In the genomic region with DNA sequence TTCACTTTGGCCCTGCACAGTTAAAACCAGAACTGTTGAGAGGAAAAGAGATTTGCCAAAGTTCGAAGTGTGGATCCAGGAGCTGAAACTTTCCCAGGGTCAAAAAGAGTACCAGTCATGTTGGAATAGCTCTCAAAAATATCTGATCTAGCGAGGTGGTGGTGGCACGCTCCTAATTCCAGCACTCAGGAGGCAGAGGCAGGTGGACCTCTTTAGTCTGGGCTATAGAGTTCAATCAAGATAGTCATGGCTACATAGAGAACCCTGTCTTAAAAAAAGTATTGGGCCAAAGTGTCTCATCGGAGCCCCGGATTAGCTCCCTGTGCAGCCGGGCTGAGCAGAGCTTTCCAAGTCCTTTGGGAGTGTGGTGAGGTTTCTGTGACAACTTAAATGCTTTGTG, we compare ENCODE assay signal across 9 mouse cellular contexts. TPM values are rescaled to one million over a fixed set of nuclear protein-coding genes. Genes with fewer than 3 reads are reported as not detected.
DNase-seq lines count a peak whose midpoint lies in the region; ATAC-seq lines count a peak whose summit lies in the region.
"Had no signal": no experiment of that assay in that cellular context is flagged by ENCODE, and none has a peak within 500 bp of the region (broad histone marks: within the 10 kb centered on the region; RNA-seq: fewer than 3 reads in every experiment).

No protein-coding gene starts in this region.

- ATAC-seq in lung, embryonic 15.5 days (ENCODE audit: borderline replicate concordance, extremely low read depth, low FRiP score, low TSS enrichment) = no peak
- no peak for ATAC-seq in neural tube, embryonic 14.5 days (ENCODE audit: low read depth)

- H3K4me1 ChIP-seq in lung, embryonic 15.5 days = peaks cover 34% of the 10 kb centered on the region
- peaks cover 35% of the 10 kb centered on the region for H3K4me1 ChIP-seq in forebrain, embryonic 10.5 days
- peaks cover 33% of the 10 kb centered on the region for H3K4me1 ChIP-seq in limb, embryonic 10.5 days
- peaks cover 39% of the 10 kb centered on the region for H3K4me1 ChIP-seq in neural tube, embryonic 14.5 days (ENCODE audit: control insufficient read depth, insufficient read depth, low read length)

- DNase-seq in lung, postnatal 25 days (ENCODE audit: low spot score) = no peak
- no peak for DNase-seq in forebrain, embryonic 10.5 days (ENCODE audit: extremely low spot score, low spot score)
- DNase-seq in limb, embryonic 10.5 days (ENCODE audit: low spot score) = no peak
- DNase-seq in frontal cortex, postnatal 10 days (ENCODE audit: low spot score in 2 of 2) = no peak
- no peak for DNase-seq in thymus, postnatal 10 days (ENCODE audit: low spot score in 2 of 2)
- DNase-seq in right cerebral cortex, postnatal 4 days = no peak
- DNase-seq: gastrocnemius, postnatal 14 days had no signal

- WGBS in lung, embryonic 15.5 days = 63% methylated on average over 6 of the region's 6 CpGs
- 83% methylated on average over 6 of the region's 6 CpGs for WGBS in forebrain, embryonic 10.5 days
- 90% methylated on average over 6 of the region's 6 CpGs for WGBS in limb, embryonic 10.5 days
- 64% methylated on average over 6 of the region's 6 CpGs for WGBS in neural tube, embryonic 14.5 days

- H3K36me3 ChIP-seq in lung, embryonic 15.5 days = no peaks in the 10 kb centered on the region
- H3K36me3 ChIP-seq in forebrain, embryonic 10.5 days (replicated peaks) = peaks cover 9% of the 10 kb centered on the region
- H3K36me3 ChIP-seq in limb, embryonic 10.5 days = 0 out of 2 replicates have a peak, but pooled peaks cover 3% of the 10 kb centered on the region
- no peaks in the 10 kb centered on the region for H3K36me3 ChIP-seq in neural tube, embryonic 14.5 days (ENCODE audit: control insufficient read depth, insufficient read depth, low read length)

- peak overlapping the region; percentile 94 for H3K9ac ChIP-seq in lung, embryonic 15.5 days
- H3K9ac ChIP-seq in neural tube, embryonic 14.5 days (replicated peaks; ENCODE audit: low read depth, low read length) = peak overlapping the region; percentile 88

- H3K4me3 ChIP-seq in lung, embryonic 15.5 days = peak overlapping the region; percentile 94
- peak overlapping the region; percentile 81 for H3K4me3 ChIP-seq in forebrain, embryonic 10.5 days
- H3K4me3 ChIP-seq in limb, embryonic 10.5 days = peak overlapping the region; percentile 91
- peak overlapping the region; percentile 88 for H3K4me3 ChIP-seq in neural tube, embryonic 14.5 days (ENCODE audit: low read depth, low read length)

- H3K9me3 ChIP-seq in lung, embryonic 15.5 days = no peaks in the 10 kb centered on the region
- H3K9me3 ChIP-seq in forebrain, embryonic 10.5 days = no peaks in the 10 kb centered on the region
- no peaks in the 10 kb centered on the region for H3K9me3 ChIP-seq in limb, embryonic 10.5 days (replicated peaks)
- no peaks in the 10 kb centered on the region for H3K9me3 ChIP-seq in neural tube, embryonic 14.5 days (ENCODE audit: control insufficient read depth, low read length)

- H3K4me2 ChIP-seq in lung, embryonic 15.5 days = peak overlapping the region; percentile 80
- H3K4me2 ChIP-seq in neural tube, embryonic 14.5 days (ENCODE audit: low read depth, low read length) = peak overlapping the region; percentile 87

- H3K27me3 ChIP-seq in lung, embryonic 15.5 days = no peaks in the 10 kb centered on the region
- H3K27me3 ChIP-seq in forebrain, embryonic 10.5 days (ENCODE audit: poor library complexity, severe bottlenecking) = no peaks in the 10 kb centered on the region
- H3K27me3 ChIP-seq in limb, embryonic 10.5 days (ENCODE audit: low read depth, poor library complexity, severe bottlenecking) = no peaks in the 10 kb centered on the region
- H3K27me3 ChIP-seq in neural tube, embryonic 14.5 days (ENCODE audit: control insufficient read depth, insufficient read depth, low read length) = no peaks in the 10 kb centered on the region

- peak overlapping the region; percentile 98; the same call in 1 of the 2 replicates for H3K27ac ChIP-seq in lung, embryonic 15.5 days
- peak overlapping the region; percentile 97 for H3K27ac ChIP-seq in forebrain, embryonic 10.5 days
- H3K27ac ChIP-seq in limb, embryonic 10.5 days = peak overlapping the region; percentile 97; the same call in 1 of the 2 replicates
- H3K27ac ChIP-seq in neural tube, embryonic 14.5 days (ENCODE audit: low read depth, low read length) = no peak overlapping the region

RNA-seq across cellular contexts. Expression of a gene that starts 1.7 kb away (rescaled TPM):
- 41.6 and 42.4 TPM in 2 replicates for polyA plus RNA-seq in lung, embryonic 15.5 days (2015; fragmentation: Nextera tagmentation; extraction: Ambion mirVana)
- 18.3 and 19.1 TPM in 2 replicates for polyA plus RNA-seq in forebrain, embryonic 10.5 days (2016; fragmentation: Nextera tagmentation; extraction: Ambion mirVana)
- 37.6 and 40.2 TPM in 2 replicates for polyA plus RNA-seq in limb, embryonic 10.5 days (2016; fragmentation: Nextera tagmentation; extraction: Ambion mirVana)
- 60.2 and 64.9 TPM in 2 replicates for polyA plus RNA-seq in neural tube, embryonic 14.5 days (2014; fragmentation: Nextera tagmentation; extraction: Ambion mirVana)

RNA-seq across cellular contexts. Expression of a gene that starts 46.4 kb away (rescaled TPM):
- polyA plus RNA-seq in lung, embryonic 15.5 days (2015; fragmentation: Nextera tagmentation; extraction: Ambion mirVana) = 237 and 240 TPM in 2 replicates
- polyA plus RNA-seq in forebrain, embryonic 10.5 days (2016; fragmentation: Nextera tagmentation; extraction: Ambion mirVana) = 214 and 224 TPM in 2 replicates
- 201 and 213 TPM in 2 replicates for polyA plus RNA-seq in limb, embryonic 10.5 days (2016; fragmentation: Nextera tagmentation; extraction: Ambion mirVana)
- polyA plus RNA-seq in neural tube, embryonic 14.5 days (2014; fragmentation: Nextera tagmentation; extraction: Ambion mirVana) = 422 and 513 TPM in 2 replicates

RNA-seq across cellular contexts. Expression of a gene that starts 46.5 kb away (rescaled TPM):
- polyA plus RNA-seq in lung, embryonic 15.5 days (2015; fragmentation: Nextera tagmentation; extraction: Ambion mirVana) = 38.0 and 39.9 TPM in 2 replicates
- polyA plus RNA-seq in forebrain, embryonic 10.5 days (2016; fragmentation: Nextera tagmentation; extraction: Ambion mirVana) = 78.5 and 81.3 TPM in 2 replicates
- polyA plus RNA-seq in limb, embryonic 10.5 days (2016; fragmentation: Nextera tagmentation; extraction: Ambion mirVana) = 69.5 and 73.2 TPM in 2 replicates
- polyA plus RNA-seq in neural tube, embryonic 14.5 days (2014; fragmentation: Nextera tagmentation; extraction: Ambion mirVana) = 29.9 and 33.1 TPM in 2 replicates
